Mouse (Mus musculus): ENCODE data around the gene Tra2b. TPM values are rescaled to one million over a fixed set of nuclear protein-coding genes. Genes with fewer than 3 reads are reported as not detected.
A peak's percentile ranks its signal among the peaks of the same experiment; 100 is the strongest.
"Not testable (repeated sequence)": the region's sequence is repeated elsewhere in the genome, so short reads cannot be mapped to it uniquely, and the experiment has no call there.

The Tra2b gene
- polyA plus RNA-seq, 1 experiment from 2014 or later, result 359 TPM

- no peaks in the 10 kb centered on the region for H3K36me3 ChIP-seq
- WGBS, result 36% methylated on average over 8 of the region's 8 CpGs
- peak overlapping the region; percentile 98 for H3K27ac ChIP-seq (replicated peaks)
- no peaks in the 10 kb centered on the region for H3K27me3 ChIP-seq
- H3K9ac ChIP-seq (replicated peaks), result peak overlapping the region; percentile 61
- 0 out of 2 replicates have a peak, but pooled peaks have one; percentile 1 for ATAC-seq (replicated peaks)
- H3K4me2 ChIP-seq (replicated peaks), result peak overlapping the region; percentile 50
- H3K9me3 ChIP-seq, result no peaks in the 10 kb centered on the region
- peak overlapping the region; percentile 97 for H3K4me3 ChIP-seq
- H3K4me1 ChIP-seq, result peaks cover 30% of the 10 kb centered on the region
Measured at GRCm38 (mm10) chr16:22266384-22266783, 579 bp upstream of the Tra2b start.

- H3K4me1 ChIP-seq, result peaks cover 36% of the 10 kb centered on the region
- under 1% methylated on average over 76 of the region's 81 CpGs for WGBS
- H3K27ac ChIP-seq (replicated peaks), result peak overlapping the region; percentile 98
- no peaks in the 10 kb centered on the region for H3K27me3 ChIP-seq
- no peaks in the 10 kb centered on the region for H3K9me3 ChIP-seq
- H3K9ac ChIP-seq (replicated peaks), result peak overlapping the region; percentile 97
- ATAC-seq (replicated peaks), result peak; percentile 80
- peak overlapping the region; percentile 81 for H3K4me2 ChIP-seq (replicated peaks)
- peak overlapping the region; percentile 97 for H3K4me3 ChIP-seq
- H3K36me3 ChIP-seq, result no peaks in the 10 kb centered on the region
Measured at GRCm38 (mm10) chr16:22264962-22265848, 600 bp downstream of the Tra2b start.

GRCm38 (mm10) chr16:22264232-22264961 is 1.4 kb downstream of the Tra2b start:
- Histone ChIP-seq H3K27ac (replicated peaks) (peak overlapping the region; percentile 98), H3K9ac (replicated peaks) (peak overlapping the region; percentile 97), H3K4me3 (peak overlapping the region; percentile 97), H3K36me3 (no peaks in the 10 kb centered on the region), H3K9me3 (no peaks in the 10 kb centered on the region), H3K27me3 (no peaks in the 10 kb centered on the region), H3K4me1 (peaks cover 39% of the 10 kb centered on the region), H3K4me2 (replicated peaks) (peak overlapping the region; percentile 81)
- no peak for ATAC-seq (replicated peaks)
- 1% methylated on average over 16 of the region's 16 CpGs for WGBS

GRCm38 (mm10) chr16:22263124-22263523 is 2.7 kb downstream of the Tra2b start:
- H3K27me3 ChIP-seq, result no peaks in the 10 kb centered on the region
- H3K4me3 ChIP-seq, result peak overlapping the region; percentile 97
- peaks cover 46% of the 10 kb centered on the region for H3K4me1 ChIP-seq
- no peak for ATAC-seq (replicated peaks)
- no peaks in the 10 kb centered on the region for H3K36me3 ChIP-seq
- H3K27ac ChIP-seq (replicated peaks), result no peak overlapping the region
- H3K4me2 ChIP-seq (replicated peaks), result peak overlapping the region; percentile 81
- no peak overlapping the region for H3K9ac ChIP-seq (replicated peaks)
- no peaks in the 10 kb centered on the region for H3K9me3 ChIP-seq

GRCm38 (mm10) chr16:22261563-22261962 is 4.2 kb downstream of the Tra2b start:
- no peak overlapping the region for H3K4me3 ChIP-seq
- H3K9me3 ChIP-seq, result no peaks in the 10 kb centered on the region
- no peak for ATAC-seq (replicated peaks)
- no peaks in the 10 kb centered on the region for H3K27me3 ChIP-seq
- H3K4me1 ChIP-seq, result peaks cover 52% of the 10 kb centered on the region
- no peak overlapping the region for H3K9ac ChIP-seq (replicated peaks)
- no peaks in the 10 kb centered on the region for H3K36me3 ChIP-seq
- 76% methylated on average over 2 of the region's 2 CpGs for whole genome bisulfite sequencing
- no peak overlapping the region for H3K4me2 ChIP-seq (replicated peaks)
- H3K27ac ChIP-seq (replicated peaks), result no peak overlapping the region

- 50% methylated on average over 3 of the region's 3 CpGs for WGBS
- H3K4me2 ChIP-seq (replicated peaks), result peak overlapping the region; percentile 13; the same call in 1 of the 2 replicates
- H3K4me1 ChIP-seq, result peaks cover 57% of the 10 kb centered on the region
- no peak overlapping the region for H3K4me3 ChIP-seq
- H3K27ac ChIP-seq (replicated peaks), result no peak overlapping the region
- H3K36me3 ChIP-seq, result no peaks in the 10 kb centered on the region
- H3K9me3 ChIP-seq, result no peaks in the 10 kb centered on the region
- ATAC-seq (replicated peaks), result no peak
- H3K9ac ChIP-seq (replicated peaks), result no peak overlapping the region
- no peaks in the 10 kb centered on the region for H3K27me3 ChIP-seq
Measured at GRCm38 (mm10) chr16:22260423-22261143, 5.2 kb downstream of the Tra2b start.

GRCm38 (mm10) chr16:22252255-22252654 is 13.6 kb downstream of the Tra2b start:
- H3K9me3 ChIP-seq; H3K9ac ChIP-seq (replicated peaks); ATAC-seq (replicated peaks); H3K27me3 ChIP-seq; H3K27ac ChIP-seq (replicated peaks); H3K4me3 ChIP-seq; H3K4me2 ChIP-seq (replicated peaks): not testable (repeated sequence)
- Histone ChIP-seq H3K36me3 (peaks cover 54% of the 10 kb centered on the region), H3K4me1 (peaks cover 20% of the 10 kb centered on the region)
- WGBS, result 89% methylated on average over 6 of the region's 6 CpGs

GRCm38 (mm10) chr16:22250307-22250706 is 15.5 kb downstream of the Tra2b start:
- no peak overlapping the region for H3K27ac ChIP-seq (replicated peaks)
- no peak for ATAC-seq (replicated peaks)
- H3K4me2 ChIP-seq (replicated peaks), result no peak overlapping the region
- WGBS, result 94% methylated on average over 5 of the region's 5 CpGs
- H3K4me3 ChIP-seq, result no peak overlapping the region
- H3K9ac ChIP-seq (replicated peaks), result no peak overlapping the region
- no peaks in the 10 kb centered on the region for H3K27me3 ChIP-seq
- H3K4me1 ChIP-seq, result peaks cover 4% of the 10 kb centered on the region
- H3K9me3 ChIP-seq, result no peaks in the 10 kb centered on the region
- peaks cover 60% of the 10 kb centered on the region for H3K36me3 ChIP-seq

- Histone ChIP-seq H3K27ac (replicated peaks) (no peak overlapping the region), H3K27me3 (no peaks in the 10 kb centered on the region), H3K4me3 (no peak overlapping the region), H3K4me2 (replicated peaks) (no peak overlapping the region), H3K9me3 (no peaks in the 10 kb centered on the region), H3K4me1 (no peaks in the 10 kb centered on the region), H3K9ac (replicated peaks) (no peak overlapping the region), H3K36me3 (peaks cover 64% of the 10 kb centered on the region)
- ATAC-seq (replicated peaks), result no peak
- WGBS, result 96% methylated on average over 3 of the region's 3 CpGs
Measured at GRCm38 (mm10) chr16:22249754-22250153, 16.1 kb downstream of the Tra2b start.

- H3K9ac ChIP-seq (replicated peaks), result no peak overlapping the region
- 96% methylated on average over 2 of the region's 2 CpGs for WGBS
- H3K27me3 ChIP-seq, result no peaks in the 10 kb centered on the region
- ATAC-seq (replicated peaks), result peak; percentile 17; the same call in 1 of the 2 replicates
- peaks cover 57% of the 10 kb centered on the region for H3K36me3 ChIP-seq
- H3K4me2 ChIP-seq (replicated peaks), result no peak overlapping the region
- H3K4me3 ChIP-seq, result no peak overlapping the region
- H3K4me1 ChIP-seq, result no peaks in the 10 kb centered on the region
- no peak overlapping the region for H3K27ac ChIP-seq (replicated peaks)
- H3K9me3 ChIP-seq, result no peaks in the 10 kb centered on the region
Measured at GRCm38 (mm10) chr16:22242239-22242866, 23.5 kb downstream of the Tra2b start.

- peaks cover 54% of the 10 kb centered on the region for H3K36me3 ChIP-seq
- peak; percentile 28; the same call in 1 of the 2 replicates for ATAC-seq (replicated peaks)
- WGBS, result 83% methylated on average over 6 of the region's 6 CpGs
Measured at GRCm38 (mm10) chr16:22241376-22242238, 24.2 kb downstream of the Tra2b start.

More at GRCm38 (mm10) chr16:22241376-22242238, 24.2 kb downstream of the Tra2b start:
- Histone ChIP-seq H3K9ac (replicated peaks) (no peak overlapping the region), H3K4me1 (no peaks in the 10 kb centered on the region), H3K27ac (replicated peaks) (no peak overlapping the region), H3K4me3 (no peak overlapping the region), H3K4me2 (replicated peaks) (no peak overlapping the region), H3K27me3 (no peaks in the 10 kb centered on the region), H3K9me3 (no peaks in the 10 kb centered on the region)

Data from forebrain, embryonic 15.5 days (tissue).